Mouse (Mus musculus) inflammation-experienced regulatory T-cells (primary cell): ENCODE measurements around the gene Adamts10. TPM values are rescaled to one million over a fixed set of nuclear protein-coding genes. Genes with fewer than 3 reads are reported as not detected.

Source experiments
- polyA plus RNA-seq, 2 experiments: library from polyadenylated mRNA; unstranded; fragments of 100-300 nt; shearing (Covaris generic); gene quantifications; one replicate each; pipeline ENCODE4 v1.2.1; 2017

The Adamts10 gene
- polyA plus RNA-seq = 100 to 1,000 TPM; 106 to 127 TPM

DNA sequence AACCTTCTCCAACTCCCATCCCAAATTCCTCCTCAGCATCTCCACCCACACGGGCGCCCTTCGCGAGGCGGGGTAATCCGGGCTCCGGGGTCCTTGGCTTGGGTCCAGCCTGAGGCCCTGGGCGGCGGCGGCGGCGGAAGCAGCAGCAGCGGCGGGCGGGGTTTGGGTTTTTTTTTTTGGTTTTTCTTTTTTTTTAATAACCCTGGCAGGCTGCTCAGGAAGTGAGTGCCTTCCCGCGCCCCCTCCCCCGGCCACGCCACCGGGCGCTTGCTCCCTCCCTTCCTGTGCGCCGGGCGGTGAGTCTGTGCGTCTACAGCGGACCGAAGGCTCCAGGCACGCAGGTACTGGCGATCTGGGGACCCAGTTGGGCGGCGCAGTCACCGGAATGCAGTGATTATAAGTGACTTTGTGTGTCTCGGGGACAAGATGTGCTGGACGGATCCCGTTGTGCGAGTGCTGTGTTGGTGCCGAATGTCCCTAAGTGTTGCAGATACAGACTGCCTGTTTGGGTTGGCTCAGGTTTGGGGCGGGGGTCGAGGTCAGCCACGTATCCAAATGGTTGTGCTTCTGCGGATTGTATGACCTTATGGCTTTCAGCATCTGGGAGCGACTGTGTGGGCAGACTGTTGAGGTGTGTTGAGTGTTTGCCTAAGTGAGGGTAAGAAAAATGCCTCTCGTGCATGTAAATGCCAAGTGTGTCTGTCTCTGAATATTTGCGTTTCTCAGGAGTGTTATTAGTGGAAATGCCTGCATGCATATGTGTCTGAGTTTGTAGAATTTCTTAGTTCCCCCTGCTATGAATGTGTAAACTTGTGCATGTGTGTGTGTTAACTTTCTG is at the start of gene Adamts10:
TSS of gene Adamts10 (plus strand) at position 287 of the 838 bp plus-strand sequence.

DNA sequence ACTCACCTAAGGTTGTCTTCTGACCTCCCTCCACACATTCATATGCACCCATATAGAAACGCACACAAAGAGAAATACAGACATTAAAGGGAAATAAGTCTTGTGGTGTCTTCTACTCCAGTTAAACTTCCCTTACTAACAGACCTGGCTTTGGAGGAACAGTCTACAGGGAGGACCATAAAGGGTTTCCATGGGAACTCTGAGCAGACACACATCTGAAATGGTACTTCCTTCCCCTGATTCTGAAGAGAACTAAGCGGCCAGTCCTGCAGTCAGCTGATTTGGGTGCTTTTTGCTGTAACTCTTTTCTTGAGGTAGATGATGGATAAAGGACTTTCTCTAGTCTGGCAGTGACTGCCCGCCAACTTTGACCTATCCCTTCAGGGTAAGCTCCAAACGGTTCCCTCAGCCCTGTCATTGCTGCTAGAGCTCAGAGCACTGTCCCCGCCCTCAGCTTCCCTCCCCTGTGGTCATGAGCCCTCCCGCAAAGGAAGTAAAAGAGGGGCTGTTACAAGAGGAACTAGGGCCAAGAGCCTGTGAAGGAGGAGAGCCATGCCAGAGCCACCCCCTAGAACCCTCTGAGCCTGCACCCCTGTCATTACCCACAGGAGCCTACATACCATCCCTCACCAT is 31.3 kb downstream of the Adamts10 start, which contains the start of gene Myo1f:
TSS of gene Myo1f (plus strand) at position 485 of the 633 bp plus-strand sequence.

Other genes with a start within 250 kb of the Adamts10 start
- gene Zfp955b, start 234.7 kb upstream of the Adamts10 start, polyA plus RNA-seq = 10 to 100 TPM in 1 of 2 experiments, 1 to 10 TPM in 1; 8.3 to 14.6 TPM
- 10 to 100 TPM in 1 of 2 experiments, 1 to 10 TPM in 1; 10.0 to 15.9 TPM for gene Zfp81, start 165.3 kb upstream of the Adamts10 start, polyA plus RNA-seq
- 1 to 10 TPM; 7.5 to 8.3 TPM for gene Zfp101, start 129.6 kb upstream of the Adamts10 start, polyA plus RNA-seq
- not detected for gene Actl9, start 91.3 kb upstream of the Adamts10 start, polyA plus RNA-seq
- gene Myo1f, start 31.5 kb downstream of the Adamts10 start, polyA plus RNA-seq = 10 to 100 TPM; 80.1 to 80.7 TPM
- 10 to 100 TPM; 62.1 to 66.8 TPM for gene Zfp414, start 104.9 kb downstream of the Adamts10 start, polyA plus RNA-seq
- gene Pram1, start 113.9 kb downstream of the Adamts10 start, polyA plus RNA-seq = 1 to 10 TPM in 1 of 2 experiments, under 1 TPM in 1; 0.99 to 1.5 TPM
- 100 to 1,000 TPM; 337 to 341 TPM for gene Hnrnpm, start 162.7 kb downstream of the Adamts10 start, polyA plus RNA-seq
- gene March2, start 194.5 kb downstream of the Adamts10 start, polyA plus RNA-seq = 100 to 1,000 TPM in 1 of 2 experiments, 10 to 100 TPM in 1; 96.3 to 115 TPM
- gene Rab11b, start 236.3 kb downstream of the Adamts10 start, polyA plus RNA-seq = 100 to 1,000 TPM; 270 to 275 TPM